In the genomic region with DNA sequence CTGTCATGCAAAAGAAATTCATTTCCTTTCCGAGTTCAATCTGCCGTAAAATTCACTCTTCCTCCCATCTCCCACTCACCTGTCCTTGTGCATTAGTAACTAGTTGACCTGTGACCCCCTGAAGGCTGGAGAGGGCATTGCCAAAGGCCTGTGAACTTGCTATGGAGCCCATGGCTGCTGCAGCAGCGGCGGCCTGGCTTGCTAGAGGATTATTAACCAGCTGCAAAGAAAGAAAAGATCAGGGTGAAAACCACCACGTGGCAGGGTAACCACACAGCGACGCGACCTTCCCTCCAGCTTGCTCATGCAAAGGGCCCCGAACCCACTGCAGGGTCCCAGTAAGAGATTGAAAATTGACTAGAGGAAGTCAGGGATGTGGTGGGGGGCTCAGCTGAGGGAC, we compare ENCODE assay signal across 15 mouse cellular contexts.
DNase-seq lines count a peak whose midpoint lies in the region; TF ChIP-seq lines count a peak whose summit lies in the region.
"Had no signal": no experiment of that assay in that cellular context is flagged by ENCODE, and none has a peak within 500 bp of the region (broad histone marks: within the 10 kb centered on the region; RNA-seq: fewer than 3 reads in every experiment).

No protein-coding gene starts in this region.

- H3K79me2 ChIP-seq in heart, adult 2 months (replicated peaks; ENCODE audit: control insufficient read depth, insufficient read depth, low read length) = no peaks in the 10 kb centered on the region

- WGBS in heart, adult 2 months = 55% methylated on average over 9 of the region's 9 CpGs

- H3K27me3 ChIP-seq in heart, adult 2 months (ENCODE audit: control insufficient read depth, insufficient read depth, low read length) = no peaks in the 10 kb centered on the region
- H3K27me3 ChIP-seq: heart, embryonic 12.5 days; megakaryocyte, embryonic 14.5 days had no signal

- TF ChIP-seq CTCF in heart, adult 2 months (IDR thresholded peaks at IDR 0.05) = no peak

- no peak overlapping the region for H3K27ac ChIP-seq in heart, adult 2 months
- H3K27ac ChIP-seq: liver, embryonic 14.5 days had no signal

- no peak for TF ChIP-seq EP300 in heart, adult 2 months (IDR thresholded peaks at IDR 0.05; ENCODE audit: insufficient read depth, low read depth, low read length)

- DNase-seq in heart, adult 11 months = peak; percentile 79
- no peak for DNase-seq in heart, adult 2 months
- DNase-seq in kidney, adult 18-20 months = peak; percentile 3
- DNase-seq in kidney, adult 9 months = peak; percentile 27
- peak; percentile 25 to 42 for DNase-seq in kidney, postnatal 4 days
- DNase-seq in ovary, adult 18-20 months (ENCODE audit: low spot score) = no peak
- DNase-seq in left cerebral cortex, postnatal 36 days (ENCODE audit: low spot score in 2 of 2) = no peak
- DNase-seq: gastrocnemius, postnatal 25 days; heart, postnatal 4 days; lung, postnatal 10 days had no signal

- no peaks in the 10 kb centered on the region for H3K4me1 ChIP-seq in heart, adult 2 months (ENCODE audit: control insufficient read depth, insufficient read depth, low read length)
- H3K4me1 ChIP-seq: heart, embryonic 12.5 days; megakaryocyte, embryonic 14.5 days had no signal

- H3K4me3 ChIP-seq in heart, adult 2 months = no peak overlapping the region
- H3K4me3 ChIP-seq: erythroblast, embryonic 14.5 days; heart, embryonic 12.5 days; megakaryocyte, embryonic 14.5 days had no signal

- no peak for TF ChIP-seq POLR2A in heart, adult 2 months (IDR thresholded peaks at IDR 0.05; ENCODE audit: insufficient read depth, low read depth, low read length)

- H3K36me3 ChIP-seq in heart, adult 2 months (ENCODE audit: control insufficient read depth, insufficient read depth, low read length) = no peaks in the 10 kb centered on the region
- H3K36me3 ChIP-seq: G1E; heart, embryonic 12.5 days had no signal

- H3K9ac ChIP-seq in heart, adult 2 months (ENCODE audit: low read depth, low read length) = no peak overlapping the region
- H3K9ac ChIP-seq: heart, embryonic 12.5 days; liver, embryonic 14.5 days had no signal

- intact Hi-C loops in heart, adult 2 months (cut with DNase I) = no loop called here
- intact Hi-C loops in left cerebral cortex, postnatal 36 days (cut with DNase I) = no loop called here

Comparison
In these comparisons a context has a peak if more than half of its experiments do, and no peak if none do; other contexts are left out.
1. DNase-seq: peak in heart, adult 11 months (single experiment), kidney, adult 18-20 months (single experiment), kidney, adult 9 months (single experiment) and kidney, postnatal 4 days (2 of 2); none in heart, adult 2 months (0 of 2), ovary, adult 18-20 months (single experiment) and left cerebral cortex, postnatal 36 days (0 of 2).